8 mouse cellular contexts compared by ENCODE assay signal in genomic region chr17:63864171-63864571, GRCm38 (mm10). TPM values are rescaled to one million over a fixed set of nuclear protein-coding genes. Genes with fewer than 3 reads are reported as not detected.
DNase-seq lines count a peak whose midpoint lies in the region; ATAC-seq and TF ChIP-seq lines count a peak whose summit lies in the region.

No protein-coding gene starts in this region.

- no peaks in the 10 kb centered on the region for H3K9me3 ChIP-seq in heart, embryonic 10.5 days
- H3K9me3 ChIP-seq in ES-E14 (ENCODE audit: control insufficient read depth, insufficient read depth, low read depth, low read length), result no peaks in the 10 kb centered on the region
- no peaks in the 10 kb centered on the region for H3K9me3 ChIP-seq in embryonic facial prominence, embryonic 11.5 days (replicated peaks; ENCODE audit: control insufficient read depth, low read length)
- no peaks in the 10 kb centered on the region for H3K9me3 ChIP-seq in intestine, embryonic 14.5 days (ENCODE audit: control insufficient read depth, low read length)
- H3K9me3 ChIP-seq in stomach, postnatal 0 days (ENCODE audit: control insufficient read depth, low read length), result no peaks in the 10 kb centered on the region

- H3K4me1 ChIP-seq in heart, embryonic 10.5 days, result peaks cover 24% of the 10 kb centered on the region
- H3K4me1 ChIP-seq in ES-E14 (ENCODE audit: control insufficient read depth in 2 of 2, insufficient read depth in 2 of 2, low read length in 2 of 2, poor library complexity in 1 of 2), result peaks cover 0 to 4% of the 10 kb centered on the region in 2 experiments; a peak in 1 of 4 replicates
- no peaks in the 10 kb centered on the region for H3K4me1 ChIP-seq in embryonic facial prominence, embryonic 11.5 days (ENCODE audit: control insufficient read depth, insufficient read depth, low read length)
- peaks cover 11% of the 10 kb centered on the region for H3K4me1 ChIP-seq in intestine, embryonic 14.5 days (replicated peaks; ENCODE audit: control insufficient read depth, insufficient read depth, low read length)
- H3K4me1 ChIP-seq in stomach, postnatal 0 days (replicated peaks; ENCODE audit: control insufficient read depth, insufficient read depth), result no peaks in the 10 kb centered on the region

- H3K4me2 ChIP-seq in embryonic facial prominence, embryonic 11.5 days (ENCODE audit: low read depth, low read length), result peak overlapping the region; percentile 81
- H3K4me2 ChIP-seq in intestine, embryonic 14.5 days (ENCODE audit: low read length), result peak overlapping the region; percentile 81
- peak overlapping the region; percentile 91 for H3K4me2 ChIP-seq in stomach, postnatal 0 days (replicated peaks; ENCODE audit: low read depth)

- peak overlapping the region; percentile 80 for H3K9ac ChIP-seq in ES-E14 (ENCODE audit: insufficient read depth, low read depth, low read length, poor library complexity, severe bottlenecking)
- H3K9ac ChIP-seq in embryonic facial prominence, embryonic 11.5 days (replicated peaks; ENCODE audit: low read length), result peak overlapping the region; percentile 79
- peak overlapping the region; percentile 89 for H3K9ac ChIP-seq in intestine, embryonic 14.5 days (ENCODE audit: low read length)
- peak overlapping the region; percentile 89 for H3K9ac ChIP-seq in stomach, postnatal 0 days (ENCODE audit: low read length)

- H3K27me3 ChIP-seq in heart, embryonic 10.5 days (ENCODE audit: insufficient read depth, poor library complexity, severe bottlenecking), result no peaks in the 10 kb centered on the region
- H3K27me3 ChIP-seq in embryonic facial prominence, embryonic 11.5 days (ENCODE audit: control insufficient read depth, insufficient read depth, low read length), result no peaks in the 10 kb centered on the region
- no peaks in the 10 kb centered on the region for H3K27me3 ChIP-seq in intestine, embryonic 14.5 days (replicated peaks; ENCODE audit: control insufficient read depth, insufficient read depth, low read length)
- no peaks in the 10 kb centered on the region for H3K27me3 ChIP-seq in stomach, postnatal 0 days (ENCODE audit: control insufficient read depth, insufficient read depth, low read length)

- peak overlapping the region; percentile 97 for H3K4me3 ChIP-seq in heart, embryonic 10.5 days
- peak overlapping the region; percentile 83 to 97 for H3K4me3 ChIP-seq in ES-E14 (ENCODE audit: insufficient read depth in 1 of 2, low read depth in 1 of 2, low read length in 2 of 2, poor library complexity in 1 of 2, severe bottlenecking in 1 of 2)
- peak overlapping the region; percentile 86 for H3K4me3 ChIP-seq in embryonic facial prominence, embryonic 11.5 days (ENCODE audit: low read depth, low read length)
- H3K4me3 ChIP-seq in intestine, embryonic 14.5 days (ENCODE audit: low read depth, low read length), result peak overlapping the region; percentile 76
- peak overlapping the region; percentile 90 for H3K4me3 ChIP-seq in stomach, postnatal 0 days (ENCODE audit: low read depth, low read length)

- H3K27ac ChIP-seq in heart, embryonic 10.5 days, result peak overlapping the region; percentile 95
- H3K27ac ChIP-seq in ES-E14 (ENCODE audit: insufficient read depth, low read depth, low read length, poor library complexity, severe bottlenecking), result no peak overlapping the region; the same call in 1 of the 2 replicates
- H3K27ac ChIP-seq in embryonic facial prominence, embryonic 11.5 days (replicated peaks; ENCODE audit: low read depth, low read length), result peak overlapping the region; percentile 28; the same call in 1 of the 2 replicates
- H3K27ac ChIP-seq in intestine, embryonic 14.5 days (ENCODE audit: low read depth), result peak overlapping the region; percentile 83
- H3K27ac ChIP-seq in stomach, postnatal 0 days (replicated peaks), result peak overlapping the region; percentile 94

- in situ Hi-C loops in ES-E14 (cut with MboI; ENCODE audit: low sequenced_read_pairs in 2 of 2, unreplicated experiment in 2 of 2), result no loop called here

- TF ChIP-seq CTCF in stomach, postnatal 0 days (IDR thresholded peaks at IDR 0.05; ENCODE audit: low read depth), result peak; percentile 5; the same call in 1 of the 2 replicates

- no peak for TF ChIP-seq EP300 in stomach, postnatal 0 days (optimal IDR thresholded peaks at IDR 0.05)

- 0% methylated on average over 37 of the region's 48 CpGs for WGBS in heart, embryonic 10.5 days
- WGBS in embryonic facial prominence, embryonic 11.5 days, result under 1% methylated on average over 25 of the region's 48 CpGs
- under 1% methylated on average over 37 of the region's 48 CpGs for WGBS in intestine, embryonic 14.5 days
- 0% methylated on average over 42 of the region's 48 CpGs for WGBS in stomach, postnatal 0 days

- peak; percentile 77 for DNase-seq in heart, embryonic 10.5 days (ENCODE audit: low spot score)
- DNase-seq in heart, adult 8-10 months (ENCODE audit: low spot score), result no peak
- no peak for DNase-seq in ES-E14 (ENCODE audit: low read depth, low spot score)
- peak; percentile 50 for DNase-seq in embryonic facial prominence, embryonic 11.5 days (ENCODE audit: low spot score)
- no peak for DNase-seq in intestine, embryonic 14.5 days (ENCODE audit: low spot score)
- peak; percentile 40 for DNase-seq in lung, postnatal 14 days
- DNase-seq in stomach, postnatal 0 days (ENCODE audit: low spot score), result peak; percentile 63
- DNase-seq in thymus, postnatal 14 days, result no peak

- no peaks in the 10 kb centered on the region for H3K36me3 ChIP-seq in heart, embryonic 10.5 days
- H3K36me3 ChIP-seq in ES-E14 (ENCODE audit: control insufficient read depth, insufficient read depth, low read length, poor library complexity, severe bottlenecking), result no peaks in the 10 kb centered on the region
- no peaks in the 10 kb centered on the region for H3K36me3 ChIP-seq in embryonic facial prominence, embryonic 11.5 days (replicated peaks; ENCODE audit: control insufficient read depth, insufficient read depth, low read depth, low read length)
- no peaks in the 10 kb centered on the region for H3K36me3 ChIP-seq in intestine, embryonic 14.5 days (ENCODE audit: control insufficient read depth, insufficient read depth, low read length)
- no peaks in the 10 kb centered on the region for H3K36me3 ChIP-seq in stomach, postnatal 0 days (ENCODE audit: control insufficient read depth, insufficient read depth, low read length)

- peak; percentile 82 for ATAC-seq in embryonic facial prominence, embryonic 11.5 days (replicated peaks; ENCODE audit: insufficient number of reproducible peaks, low FRiP score, low TSS enrichment, low read depth)
- ATAC-seq in intestine, embryonic 14.5 days (replicated peaks; ENCODE audit: low FRiP score, low TSS enrichment, low read depth), result peak; percentile 85
- peak; percentile 68 for ATAC-seq in stomach, postnatal 0 days (ENCODE audit: low FRiP score, low TSS enrichment)

TF ChIP-seq in ES-E14, 5 proteins besides CTCF, POLR2A, EP300 and RAD21:
- TF ChIP-seq ZNF384 (IDR thresholded peaks at IDR 0.05; ENCODE audit: low read depth, low read length) (no peak), ZC3H11A (IDR thresholded peaks at IDR 0.05; ENCODE audit: borderline replicate concordance, low read depth, low read length) (no peak), HCFC1 (IDR thresholded peaks at IDR 0.05; ENCODE audit: borderline replicate concordance, insufficient read depth, low read length) (no peak), MAFK (IDR thresholded peaks at IDR 0.05; ENCODE audit: insufficient read depth, low read depth, low read length) (no peak), CHD2 (IDR thresholded peaks at IDR 0.05; ENCODE audit: low read depth, low read length) (no peak)

RNA-seq across cellular contexts. Expression of gene A930002H24Rik, which starts 0.6 kb away (rescaled TPM):
- 2.7 TPM in 2 replicates for polyA plus RNA-seq in heart, embryonic 10.5 days (2016; fragmentation: Nextera tagmentation; extraction: Ambion mirVana)
- total RNA-seq in heart, adult 8-10 months (2022), result under 1 TPM in 1 of 4 experiments, not detected in 3; 0.81 TPM
- total RNA-seq in ES-E14 (2012; rRNA removed), result 0.71 and 1.0 TPM in 2 replicates
- 2.9 and 4.1 TPM in 2 replicates for polyA plus RNA-seq in embryonic facial prominence, embryonic 11.5 days (2014; fragmentation: Nextera tagmentation; extraction: Ambion mirVana)
- 2.4 and 4.0 TPM in 2 replicates for polyA plus RNA-seq in intestine, embryonic 14.5 days (2014; fragmentation: Nextera tagmentation; extraction: Ambion mirVana)
- polyA plus RNA-seq in stomach, postnatal 0 days (2015; fragmentation: Nextera tagmentation; extraction: Ambion mirVana), result 3.1 and 3.4 TPM in 2 replicates

RNA-seq across cellular contexts. Expression of gene Fer, which starts 1.3 kb away (rescaled TPM):
- 26.4 and 28.1 TPM in 2 replicates for polyA plus RNA-seq in heart, embryonic 10.5 days (2016; fragmentation: Nextera tagmentation; extraction: Ambion mirVana)
- 10 to 100 TPM; 17.1 to 21.6 (median 18.4) TPM for total RNA-seq in heart, adult 8-10 months (2022)
- total RNA-seq in ES-E14 (2012; rRNA removed), result 13.8 and 14.2 TPM in 2 replicates
- polyA plus RNA-seq in embryonic facial prominence, embryonic 11.5 days (2014; fragmentation: Nextera tagmentation; extraction: Ambion mirVana), result 34.6 and 34.7 TPM in 2 replicates
- polyA plus RNA-seq in intestine, embryonic 14.5 days (2014; fragmentation: Nextera tagmentation; extraction: Ambion mirVana), result 28.6 and 33.0 TPM in 2 replicates
- 17.2 and 18.5 TPM in 2 replicates for polyA plus RNA-seq in stomach, postnatal 0 days (2015; fragmentation: Nextera tagmentation; extraction: Ambion mirVana)

Comparison
In these comparisons a context has a peak if more than half of its experiments do, and no peak if none do; other contexts are left out.
1. DNase-seq: peak in heart, embryonic 10.5 days (single experiment), embryonic facial prominence, embryonic 11.5 days (single experiment), lung, postnatal 14 days (single experiment) and stomach, postnatal 0 days (single experiment); none in heart, adult 8-10 months (single experiment), ES-E14 (single experiment), intestine, embryonic 14.5 days (single experiment) and thymus, postnatal 14 days (single experiment).
2. Peak in every context shown above with its lines, with median percentiles within 50 percentile points of each other: H3K4me3 ChIP-seq, H3K9ac ChIP-seq, ATAC-seq and H3K4me2 ChIP-seq.